8 mouse cellular contexts compared by ENCODE assay signal in the genomic region with DNA sequence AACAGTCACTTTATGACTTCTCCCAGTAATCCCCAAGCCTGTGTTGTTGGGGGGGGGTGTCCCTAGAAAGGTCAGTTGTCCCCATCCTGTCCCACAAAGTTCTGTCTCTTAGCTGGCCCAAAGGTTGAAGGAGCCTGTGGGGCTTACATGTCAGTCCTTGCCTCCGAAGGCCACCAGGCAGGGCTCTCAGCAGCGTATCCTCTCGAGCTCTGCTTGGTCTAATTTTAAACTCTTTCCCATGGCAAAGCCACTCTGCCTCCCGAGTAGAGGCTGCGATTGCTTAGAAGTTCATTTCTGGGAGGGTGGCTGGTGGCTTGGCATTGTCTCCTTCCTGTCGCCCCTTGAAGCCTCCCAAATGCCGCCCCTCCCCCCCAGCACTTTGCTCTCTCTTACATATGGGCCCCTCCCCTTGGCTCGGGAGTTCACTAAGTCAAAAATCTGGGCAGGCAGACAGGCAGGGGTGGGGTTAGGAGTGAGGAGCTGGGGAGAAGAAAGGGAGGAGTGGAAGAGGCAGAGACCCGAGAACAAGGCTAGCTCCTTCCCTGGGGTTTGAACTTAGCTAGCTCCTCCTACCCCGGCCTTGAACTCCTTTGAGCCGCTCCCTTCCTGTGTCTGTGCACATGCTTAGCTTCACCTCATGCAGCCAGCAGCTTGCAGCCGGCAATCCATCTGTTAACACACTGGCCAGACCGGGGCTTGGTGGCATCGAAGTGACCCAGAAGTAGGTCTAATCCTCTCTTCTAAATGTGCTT.
A peak's percentile ranks its signal among the peaks of the same experiment; 100 is the strongest.
DNase-seq lines count a peak whose midpoint lies in the region; ATAC-seq lines count a peak whose summit lies in the region.

No protein-coding gene starts in this region.

- H3K4me3 ChIP-seq in embryonic facial prominence, embryonic 10.5 days, result peak overlapping the region; percentile 31
- peak overlapping the region; percentile 1; the same call in 1 of the 2 replicates for H3K4me3 ChIP-seq in heart, embryonic 12.5 days
- H3K4me3 ChIP-seq in kidney, embryonic 15.5 days (replicated peaks), result no peak overlapping the region
- no peak overlapping the region for H3K4me3 ChIP-seq in stomach, embryonic 15.5 days (replicated peaks)

- peak; percentile 83 for DNase-seq in adrenal gland, adult 8-10 months
- DNase-seq in embryonic facial prominence, embryonic 10.5 days (ENCODE audit: low spot score), result peak; percentile 77
- peak; percentile 46 for DNase-seq in lung, postnatal 25 days (ENCODE audit: low spot score)
- DNase-seq in MN1 (ENCODE audit: low spot score), result no peak

- H3K9ac ChIP-seq in heart, embryonic 12.5 days, result no peak overlapping the region
- H3K9ac ChIP-seq in kidney, embryonic 15.5 days, result no peak overlapping the region
- H3K9ac ChIP-seq in stomach, embryonic 15.5 days, result no peak overlapping the region

- H3K4me1 ChIP-seq in embryonic facial prominence, embryonic 10.5 days, result peaks cover 65% of the 10 kb centered on the region
- peaks cover 53% of the 10 kb centered on the region for H3K4me1 ChIP-seq in heart, embryonic 12.5 days (replicated peaks)
- H3K4me1 ChIP-seq in kidney, embryonic 15.5 days, result peaks cover 32% of the 10 kb centered on the region
- H3K4me1 ChIP-seq in stomach, embryonic 15.5 days, result peaks cover 29% of the 10 kb centered on the region

- H3K9me3 ChIP-seq in embryonic facial prominence, embryonic 10.5 days, result no peaks in the 10 kb centered on the region
- no peaks in the 10 kb centered on the region for H3K9me3 ChIP-seq in heart, embryonic 12.5 days (replicated peaks)
- no peaks in the 10 kb centered on the region for H3K9me3 ChIP-seq in kidney, embryonic 15.5 days (replicated peaks)
- H3K9me3 ChIP-seq in stomach, embryonic 15.5 days, result no peaks in the 10 kb centered on the region

- H3K4me2 ChIP-seq in heart, embryonic 12.5 days, result peak overlapping the region; percentile 59
- peak overlapping the region; percentile 46 for H3K4me2 ChIP-seq in kidney, embryonic 15.5 days
- H3K4me2 ChIP-seq in stomach, embryonic 15.5 days, result peak overlapping the region; percentile 35

- 17% methylated on average over 14 of the region's 14 CpGs for WGBS in embryonic facial prominence, embryonic 10.5 days
- 6% methylated on average over 14 of the region's 14 CpGs for WGBS in heart, embryonic 12.5 days
- 9% methylated on average over 14 of the region's 14 CpGs for WGBS in kidney, embryonic 15.5 days
- 12% methylated on average over 14 of the region's 14 CpGs for WGBS in stomach, embryonic 15.5 days

- no peaks in the 10 kb centered on the region for H3K36me3 ChIP-seq in embryonic facial prominence, embryonic 10.5 days (replicated peaks)
- H3K36me3 ChIP-seq in heart, embryonic 12.5 days, result no peaks in the 10 kb centered on the region
- H3K36me3 ChIP-seq in kidney, embryonic 15.5 days, result no peaks in the 10 kb centered on the region
- no peaks in the 10 kb centered on the region for H3K36me3 ChIP-seq in stomach, embryonic 15.5 days

- peak; percentile 42 for ATAC-seq in heart, embryonic 12.5 days (ENCODE audit: insufficient number of reproducible peaks, low FRiP score)
- peak; percentile 83 for ATAC-seq in kidney, embryonic 15.5 days (replicated peaks; ENCODE audit: low FRiP score)
- peak; percentile 67; the same call in 1 of the 2 replicates for ATAC-seq in stomach, embryonic 15.5 days (ENCODE audit: insufficient read depth, low FRiP score, low read depth)
- no peak for ATAC-seq in monocyte, adult 5-6 weeks (replicated peaks; ENCODE audit: insufficient number of reproducible peaks, low FRiP score, low TSS enrichment, poor library complexity, severe bottlenecking)

- peak overlapping the region; percentile 86 for H3K27ac ChIP-seq in embryonic facial prominence, embryonic 10.5 days (replicated peaks)
- peak overlapping the region; percentile 73; the same call in 1 of the 2 replicates for H3K27ac ChIP-seq in heart, embryonic 12.5 days (ENCODE audit: poor library complexity, severe bottlenecking)
- peak overlapping the region; percentile 56 for H3K27ac ChIP-seq in kidney, embryonic 15.5 days
- H3K27ac ChIP-seq in stomach, embryonic 15.5 days, result peak overlapping the region; percentile 76

- no peaks in the 10 kb centered on the region for H3K27me3 ChIP-seq in embryonic facial prominence, embryonic 10.5 days (replicated peaks; ENCODE audit: low read depth, poor library complexity, severe bottlenecking)
- no peaks in the 10 kb centered on the region for H3K27me3 ChIP-seq in heart, embryonic 12.5 days (replicated peaks)
- H3K27me3 ChIP-seq in kidney, embryonic 15.5 days, result no peaks in the 10 kb centered on the region
- no peaks in the 10 kb centered on the region for H3K27me3 ChIP-seq in stomach, embryonic 15.5 days (replicated peaks)

Comparison
In these comparisons a context has a peak if more than half of its experiments do, and no peak if none do; other contexts are left out.
1. H3K4me3 ChIP-seq: peak in embryonic facial prominence, embryonic 10.5 days (single experiment) and heart, embryonic 12.5 days (single experiment); none in kidney, embryonic 15.5 days (single experiment) and stomach, embryonic 15.5 days (single experiment).
2. Peak in every context shown above with its lines, with median percentiles within 50 percentile points of each other: H3K27ac ChIP-seq and H3K4me2 ChIP-seq.